Mouse (Mus musculus) midbrain, embryonic 13.5 days (tissue): ENCODE results near the gene Pdzd2. TPM values are rescaled to one million over a fixed set of nuclear protein-coding genes. Genes with fewer than 3 reads are reported as not detected.

Source experiments
- ATAC-seq: fragments of 200-750 bp; cut with Nextera tagmentation; 2 replicates; pipeline ENCODE4 v1.8.0; 2017; ENCODE audit warnings: mild to moderate bottlenecking, moderate TSS enrichment, moderate library complexity
- H3K27ac ChIP-seq: fragments of 300-500 bp; sonication (generic); 2 replicates; pipeline ENCODE4 v1.5.1; 2015; ENCODE audit warnings: inconsistent platforms, mild to moderate bottlenecking, moderate library complexity
- H3K27me3 ChIP-seq: fragments of 300-500 bp; sonication (generic); 2 replicates; pipeline ENCODE4 v1.6.1; 2015; ENCODE audit warnings: mild to moderate bottlenecking, inconsistent platforms
- H3K36me3 ChIP-seq: fragments of 300-500 bp; sonication (generic); 2 replicates; pipeline ENCODE4 v1.6.1; 2015; ENCODE audit warnings: mild to moderate bottlenecking, inconsistent platforms
- H3K4me1 ChIP-seq: fragments of 300-500 bp; sonication (generic); replicated peaks from 2 replicates; pipeline ENCODE4 v1.6.1; 2015; ENCODE audit warnings: inconsistent platforms
- H3K4me2 ChIP-seq: fragments of 300-500 bp; sonication (generic); replicated peaks from 2 replicates; pipeline ENCODE4 v1.6.1; 2015; ENCODE audit warnings: moderate library complexity, mild to moderate bottlenecking, inconsistent platforms
- H3K4me3 ChIP-seq: fragments of 300-500 bp; sonication (generic); replicated peaks from 2 replicates; pipeline ENCODE4 v1.5.1; 2015; ENCODE audit warnings: mild to moderate bottlenecking, inconsistent platforms
- H3K9ac ChIP-seq: fragments of 300-500 bp; sonication (generic); replicated peaks from 2 replicates; pipeline ENCODE4 v1.6.1; 2015; ENCODE audit warnings: mild to moderate bottlenecking, inconsistent platforms
- H3K9me3 ChIP-seq: fragments of 300-500 bp; sonication (generic); 2 replicates; pipeline ENCODE4 v1.6.1; 2016; ENCODE audit warnings: mild to moderate bottlenecking, inconsistent platforms
- WGBS: fragments of 180-500 bp; shearing (Covaris S2); methylation state at CpG from one replicate; pipeline ENCODE4 v1.1.7; 2015; 5-methylcytosine and 5-hydroxymethylcytosine counted together
- polyA plus RNA-seq: library from polyadenylated mRNA; unstranded; fragments of >200 nt; fragmentation: Nextera tagmentation; extraction: Ambion mirVana; gene quantifications from 2 replicates; pipeline ENCODE4 v1.2.1, GENCODE M21; 2015

The Pdzd2 gene
- polyA plus RNA-seq, 1 experiment from 2014 or later = 9.7 TPM

- no peak for ATAC-seq
- no peak overlapping the region for H3K27ac ChIP-seq
- 86% methylated on average over 3 of the region's 3 CpGs for WGBS
Measured at GRCm38 (mm10) chr15:12431188-12431587, 308.5 kb downstream of the Pdzd2 start.

GRCm38 (mm10) chr15:12430670-12431069 is 309.1 kb downstream of the Pdzd2 start:
- no peaks in the 10 kb centered on the region for H3K36me3 ChIP-seq
- no peaks in the 10 kb centered on the region for H3K27me3 ChIP-seq
- no peak overlapping the region for H3K4me2 ChIP-seq
- no peaks in the 10 kb centered on the region for H3K4me1 ChIP-seq
- no peak overlapping the region for H3K27ac ChIP-seq
- no peak overlapping the region for H3K4me3 ChIP-seq
- H3K9me3 ChIP-seq = no peaks in the 10 kb centered on the region
- H3K9ac ChIP-seq = no peak overlapping the region
- no peak for ATAC-seq
- 62% methylated on average over 4 of the region's 4 CpGs for WGBS

More at GRCm38 (mm10) chr15:12431188-12431587, 308.5 kb downstream of the Pdzd2 start:
- H3K9ac ChIP-seq = no peak overlapping the region
- no peaks in the 10 kb centered on the region for H3K36me3 ChIP-seq
- no peaks in the 10 kb centered on the region for H3K27me3 ChIP-seq
- H3K9me3 ChIP-seq = no peaks in the 10 kb centered on the region
- no peaks in the 10 kb centered on the region for H3K4me1 ChIP-seq
- no peak overlapping the region for H3K4me3 ChIP-seq
- no peak overlapping the region for H3K4me2 ChIP-seq

- no peak overlapping the region for H3K4me2 ChIP-seq
- ATAC-seq = no peak
- no peaks in the 10 kb centered on the region for H3K36me3 ChIP-seq
- H3K9ac ChIP-seq = no peak overlapping the region
- H3K4me3 ChIP-seq = no peak overlapping the region
- H3K9me3 ChIP-seq = no peaks in the 10 kb centered on the region
- H3K4me1 ChIP-seq = 0 out of 2 replicates have a peak, but pooled peaks cover 7% of the 10 kb centered on the region
- H3K27me3 ChIP-seq = no peaks in the 10 kb centered on the region
- WGBS = 87% methylated on average over 7 of the region's 7 CpGs
- no peak overlapping the region for H3K27ac ChIP-seq
Measured at GRCm38 (mm10) chr15:12429572-12430431, 309.9 kb downstream of the Pdzd2 start.

GRCm38 (mm10) chr15:12427818-12428217 is 311.9 kb downstream of the Pdzd2 start:
- Histone ChIP-seq H3K4me1 (0 out of 2 replicates have a peak, but pooled peaks cover 7% of the 10 kb centered on the region), H3K27ac (no peak overlapping the region), H3K4me2 (no peak overlapping the region), H3K4me3 (no peak overlapping the region), H3K27me3 (no peaks in the 10 kb centered on the region), H3K9me3 (no peaks in the 10 kb centered on the region), H3K36me3 (no peaks in the 10 kb centered on the region), H3K9ac (no peak overlapping the region)
- 85% methylated on average over 6 of the region's 6 CpGs for WGBS
- no peak for ATAC-seq

- Histone ChIP-seq H3K36me3 (no peaks in the 10 kb centered on the region), H3K9ac (no peak overlapping the region), H3K27me3 (no peaks in the 10 kb centered on the region), H3K4me1 (0 out of 2 replicates have a peak, but pooled peaks cover 7% of the 10 kb centered on the region), H3K9me3 (no peaks in the 10 kb centered on the region), H3K4me2 (no peak overlapping the region), H3K4me3 (no peak overlapping the region), H3K27ac (no peak overlapping the region)
- 93% methylated on average over 6 of the region's 6 CpGs for WGBS
- ATAC-seq = no peak
Measured at GRCm38 (mm10) chr15:12426342-12426741, 313.4 kb downstream of the Pdzd2 start.

- Histone ChIP-seq H3K36me3 (no peaks in the 10 kb centered on the region), H3K27me3 (no peaks in the 10 kb centered on the region), H3K9ac (no peak overlapping the region), H3K4me1 (0 out of 2 replicates have a peak, but pooled peaks cover 7% of the 10 kb centered on the region), H3K27ac (no peak overlapping the region), H3K9me3 (no peaks in the 10 kb centered on the region), H3K4me3 (no peak overlapping the region), H3K4me2 (no peak overlapping the region)
- WGBS = 40% methylated on average over 13 of the region's 13 CpGs
- ATAC-seq = peak; percentile 53; the same call in 1 of the 2 replicates
Measured at GRCm38 (mm10) chr15:12425049-12425627, 314.6 kb downstream of the Pdzd2 start.

GRCm38 (mm10) chr15:12424187-12424586 is 315.5 kb downstream of the Pdzd2 start:
- no peak overlapping the region for H3K4me3 ChIP-seq
- 49% methylated on average over 5 of the region's 5 CpGs for WGBS
- no peak overlapping the region for H3K4me2 ChIP-seq
- no peaks in the 10 kb centered on the region for H3K9me3 ChIP-seq
- no peaks in the 10 kb centered on the region for H3K27me3 ChIP-seq
- H3K4me1 ChIP-seq = 0 out of 2 replicates have a peak, but pooled peaks cover 7% of the 10 kb centered on the region
- no peak for ATAC-seq
- H3K9ac ChIP-seq = no peak overlapping the region
- no peaks in the 10 kb centered on the region for H3K36me3 ChIP-seq
- H3K27ac ChIP-seq = no peak overlapping the region

- 95% methylated on average over 8 of the region's 8 CpGs for WGBS
- no peak overlapping the region for H3K4me3 ChIP-seq
- no peak for ATAC-seq
- 0 out of 2 replicates have a peak, but pooled peaks cover 7% of the 10 kb centered on the region for H3K4me1 ChIP-seq
- no peaks in the 10 kb centered on the region for H3K27me3 ChIP-seq
- no peak overlapping the region for H3K9ac ChIP-seq
- H3K9me3 ChIP-seq = no peaks in the 10 kb centered on the region
- no peaks in the 10 kb centered on the region for H3K36me3 ChIP-seq
- H3K4me2 ChIP-seq = no peak overlapping the region
- H3K27ac ChIP-seq = no peak overlapping the region
Measured at GRCm38 (mm10) chr15:12420915-12421314, 318.8 kb downstream of the Pdzd2 start.

- 93% methylated on average over 10 of the region's 10 CpGs for WGBS
- Histone ChIP-seq H3K27ac (no peak overlapping the region), H3K36me3 (no peaks in the 10 kb centered on the region), H3K4me1 (0 out of 2 replicates have a peak, but pooled peaks cover 6% of the 10 kb centered on the region), H3K9me3 (no peaks in the 10 kb centered on the region), H3K27me3 (no peaks in the 10 kb centered on the region), H3K9ac (no peak overlapping the region), H3K4me2 (no peak overlapping the region), H3K4me3 (no peak overlapping the region)
- no peak for ATAC-seq
Measured at GRCm38 (mm10) chr15:12420376-12420775, 319.3 kb downstream of the Pdzd2 start.

- H3K27ac ChIP-seq = no peak overlapping the region
- no peak overlapping the region for H3K4me2 ChIP-seq
- no peaks in the 10 kb centered on the region for H3K9me3 ChIP-seq
- WGBS = 84% methylated on average over 7 of the region's 7 CpGs
- H3K9ac ChIP-seq = no peak overlapping the region
- H3K36me3 ChIP-seq = no peaks in the 10 kb centered on the region
- no peak overlapping the region for H3K4me3 ChIP-seq
- H3K27me3 ChIP-seq = no peaks in the 10 kb centered on the region
- no peak for ATAC-seq
- H3K4me1 ChIP-seq = no peaks in the 10 kb centered on the region
Measured at GRCm38 (mm10) chr15:12419446-12419845, 320.3 kb downstream of the Pdzd2 start.

GRCm38 (mm10) chr15:12415536-12416200 is 324.1 kb downstream of the Pdzd2 start:
- ATAC-seq = no peak
- WGBS = 87% methylated on average over 16 of the region's 16 CpGs

GRCm38 (mm10) chr15:12414696-12415095 is 325.0 kb downstream of the Pdzd2 start:
- H3K27me3 ChIP-seq = no peaks in the 10 kb centered on the region
- no peak for ATAC-seq
- H3K4me2 ChIP-seq = no peak overlapping the region
- 87% methylated on average over 6 of the region's 6 CpGs for WGBS
- H3K27ac ChIP-seq = no peak overlapping the region
- H3K9ac ChIP-seq = no peak overlapping the region
- H3K9me3 ChIP-seq = no peaks in the 10 kb centered on the region
- no peaks in the 10 kb centered on the region for H3K4me1 ChIP-seq
- no peak overlapping the region for H3K4me3 ChIP-seq
- H3K36me3 ChIP-seq = no peaks in the 10 kb centered on the region

More at GRCm38 (mm10) chr15:12415536-12416200, 324.1 kb downstream of the Pdzd2 start:
- Histone ChIP-seq H3K36me3 (no peaks in the 10 kb centered on the region), H3K9ac (no peak overlapping the region), H3K4me3 (no peak overlapping the region), H3K4me1 (no peaks in the 10 kb centered on the region), H3K27me3 (no peaks in the 10 kb centered on the region), H3K9me3 (no peaks in the 10 kb centered on the region), H3K4me2 (no peak overlapping the region), H3K27ac (no peak overlapping the region)
